Mouse (Mus musculus): ENCODE results near the gene Crebrf. TPM values are rescaled to one million over a fixed set of nuclear protein-coding genes. Genes with fewer than 3 reads are reported as not detected.
A peak's percentile ranks its signal among the peaks of the same experiment; 100 is the strongest.

The Crebrf gene
- total and polyA plus RNA-seq, 3 experiments = 1.3 to 3.8 TPM; not detected in 1

DNA sequence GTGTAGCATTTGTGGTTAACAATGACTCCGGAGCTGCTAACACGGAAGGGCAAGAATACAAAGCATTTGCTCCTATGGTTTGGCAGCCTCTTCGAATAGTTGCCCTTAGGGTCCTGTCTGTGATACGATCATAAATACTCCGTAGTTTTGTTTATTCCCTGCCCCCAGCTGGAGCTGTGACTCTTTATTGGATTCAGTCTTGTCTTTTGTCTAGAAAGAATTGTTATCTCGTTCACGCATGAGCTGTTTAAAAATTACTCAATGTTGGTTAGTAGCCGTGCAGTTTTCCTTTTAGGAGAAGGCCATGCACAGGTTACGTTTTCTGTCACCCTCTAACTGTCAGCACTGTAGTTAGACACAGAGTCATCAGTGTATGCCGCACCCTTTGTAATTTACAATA lies 60.8 kb downstream of the Crebrf start:
- TF ChIP-seq TBP (IDR thresholded peaks at IDR 0.05; ENCODE audit: low read depth, low read length) = 0 out of 2 replicates have a peak, but pooled peaks have one; percentile 27
- TF ChIP-seq NRF1 (IDR thresholded peaks at IDR 0.05; ENCODE audit: insufficient read depth, low read depth, low read length, poor library complexity, severe bottlenecking) = peak; percentile 26; the same call in 1 of the 2 replicates
- peak; percentile 63 for TF ChIP-seq TCF12 (IDR thresholded peaks at IDR 0.05; ENCODE audit: low read depth, low read length)
- TF ChIP-seq POLR2A (IDR thresholded peaks at IDR 0.05; ENCODE audit: control insufficient read depth in 1 of 2, insufficient read depth in 1 of 2, low read depth in 1 of 2, low read length in 2 of 2, poor library complexity in 1 of 2) = no peak
- TF ChIP-seq GATA1 (IDR thresholded peaks at IDR 0.05; ENCODE audit: low read depth, low read length) = peak; percentile 67
- TF ChIP-seq ZNF384 (IDR thresholded peaks at IDR 0.05; ENCODE audit: low read depth, low read length) = 0 out of 2 replicates have a peak, but pooled peaks have one; percentile 14
- TF ChIP-seq E2F4 (IDR thresholded peaks at IDR 0.05; ENCODE audit: borderline replicate concordance, low read depth, low read length) = no peak
- TF ChIP-seq POLR2AphosphoS2 (IDR thresholded peaks at IDR 0.05; ENCODE audit: low read length) = no peak
- peak; percentile 53; the same call in 1 of the 2 replicates for TF ChIP-seq BHLHE40 (IDR thresholded peaks at IDR 0.05; ENCODE audit: borderline replicate concordance, low read depth, low read length)
- no peak for TF ChIP-seq UBTF (IDR thresholded peaks at IDR 0.05; ENCODE audit: borderline replicate concordance, insufficient read depth, low read depth, low read length)
- peak; percentile 77 for TF ChIP-seq RCOR1 (IDR thresholded peaks at IDR 0.05; ENCODE audit: low read depth, low read length)
- TF ChIP-seq MAFK (IDR thresholded peaks at IDR 0.05; ENCODE audit: borderline replicate concordance, low read depth, low read length) = 0 out of 2 replicates have a peak, but pooled peaks have one; percentile 17
- TF ChIP-seq ZC3H11A (IDR thresholded peaks at IDR 0.05; ENCODE audit: low read depth, low read length) = 0 out of 2 replicates have a peak, but pooled peaks have one; percentile 13
- TF ChIP-seq MEF2A (IDR thresholded peaks at IDR 0.05; ENCODE audit: extremely low read depth, insufficient replicate concordance, low read depth, low read length, poor library complexity, severe bottlenecking) = no peak
- TF ChIP-seq KAT2A (conservative IDR thresholded peaks at IDR 0.05; ENCODE audit: low read depth, low read length) = 0 out of 2 replicates have a peak, but pooled peaks have one; percentile 19
- no peak; the same call in 1 of the 2 replicates for TF ChIP-seq RAD21 (IDR thresholded peaks at IDR 0.05; ENCODE audit: low read depth, low read length)
- TF ChIP-seq CHD2 (IDR thresholded peaks at IDR 0.05; ENCODE audit: low read length) = peak; percentile 40; the same call in 1 of the 2 replicates
- peak; percentile 32; the same call in 1 of the 2 replicates for TF ChIP-seq HCFC1 (IDR thresholded peaks at IDR 0.05; ENCODE audit: low read depth, low read length)
- TF ChIP-seq NELFE (IDR thresholded peaks at IDR 0.05; ENCODE audit: low read depth, low read length) = peak; percentile 29
- no peak for TF ChIP-seq CHD1 (IDR thresholded peaks at IDR 0.05; ENCODE audit: low read depth, low read length)
- peak; percentile 83 for TF ChIP-seq SIN3A (IDR thresholded peaks at IDR 0.05; ENCODE audit: low read length)
- TF ChIP-seq EP300 (IDR thresholded peaks at IDR 0.05; ENCODE audit: low read depth in 1 of 2, low read length in 2 of 2) = peak; percentile 71 to 77
- TF ChIP-seq USF2 (IDR thresholded peaks at IDR 0.05; ENCODE audit: borderline replicate concordance in 1 of 2, insufficient read depth in 1 of 2, low read depth in 1 of 2, low read length in 2 of 2) = no peak
- peak; percentile 18; the same call in 1 of the 2 replicates for TF ChIP-seq TAL1 (IDR thresholded peaks at IDR 0.05; ENCODE audit: low read length)
- no peak for TF ChIP-seq JUND (IDR thresholded peaks at IDR 0.05; ENCODE audit: low read depth, low read length)
- peak; percentile 85 for TF ChIP-seq ETS1 (IDR thresholded peaks at IDR 0.05; ENCODE audit: low read depth, low read length)
- peak; percentile 27; the same call in 1 of the 2 replicates for TF ChIP-seq MYB (IDR thresholded peaks at IDR 0.05; ENCODE audit: low read depth, low read length)
- TF ChIP-seq POLR2AphosphoS5 (IDR thresholded peaks at IDR 0.05; ENCODE audit: borderline replicate concordance, low read depth, low read length) = no peak
- TF ChIP-seq MYC (IDR thresholded peaks at IDR 0.05; ENCODE audit: low read depth, low read length) = 0 out of 2 replicates have a peak, but pooled peaks have one; percentile 50
- TF ChIP-seq GABPA (IDR thresholded peaks at IDR 0.05; ENCODE audit: low read depth, low read length) = no peak
- 0 out of 2 replicates have a peak, but pooled peaks have one; percentile 29 for TF ChIP-seq MAX (IDR thresholded peaks at IDR 0.05; ENCODE audit: low read length)
- TF ChIP-seq USF1 (IDR thresholded peaks at IDR 0.05; ENCODE audit: low read depth, low read length) = 0 out of 2 replicates have a peak, but pooled peaks have one; percentile 12
- no peak for TF ChIP-seq CTCF (IDR thresholded peaks at IDR 0.05 in 2 of 3, conservative IDR thresholded peaks at IDR 0.05 in 1 of 3; ENCODE audit: control insufficient read depth in 1 of 3, insufficient read depth in 1 of 3, low read depth in 2 of 3, low read length in 3 of 3, poor library complexity in 1 of 3, severe bottlenecking in 1 of 3)
- TF ChIP-seq MAZ (IDR thresholded peaks at IDR 0.05; ENCODE audit: low read depth, low read length) = peak; percentile 54; the same call in 1 of the 2 replicates
- peak; percentile 76 for TF ChIP-seq MXI1 (IDR thresholded peaks at IDR 0.05; ENCODE audit: low read depth, low read length)
- TF ChIP-seq ZKSCAN1 (IDR thresholded peaks at IDR 0.05; ENCODE audit: low read depth, low read length) = no peak
- H3K27ac ChIP-seq (ENCODE audit: control insufficient read depth, low read depth, low read length) = peak overlapping the region; percentile 11
- peaks cover 0 to 19% of the 10 kb centered on the region in 2 experiments; a peak in 2 of 4 replicates for H3K36me3 ChIP-seq (ENCODE audit: control insufficient read depth in 1 of 2, insufficient read depth in 2 of 2, low read length in 2 of 2)
- peaks cover 3% of the 10 kb centered on the region; the same call in 1 of the 2 replicates for H3K79me2 ChIP-seq (ENCODE audit: control insufficient read depth, insufficient read depth, low read length, poor library complexity)
- peak; percentile 62 for DNase-seq (ENCODE audit: low read depth, low spot score)
- H3K4me3 ChIP-seq (ENCODE audit: control insufficient read depth in 1 of 2, insufficient read depth in 1 of 2, low read depth in 2 of 2, low read length in 2 of 2) = peak overlapping the region; percentile 24 to 35
- H3K4me1 ChIP-seq (ENCODE audit: control insufficient read depth in 1 of 2, insufficient read depth in 2 of 2, low read length in 2 of 2) = peaks cover 19 to 26% of the 10 kb centered on the region in 2 experiments
- peak overlapping the region; percentile 11 for H3K9ac ChIP-seq (ENCODE audit: control insufficient read depth, low read depth, low read length, poor library complexity, severe bottlenecking)
- no peaks in the 10 kb centered on the region for H3K9me3 ChIP-seq (replicated peaks; ENCODE audit: insufficient read depth, low read length)
- no peaks in the 10 kb centered on the region for H3K27me3 ChIP-seq (ENCODE audit: control insufficient read depth in 1 of 2, insufficient read depth in 2 of 2, low read length in 2 of 2)

Data from MEL (cell line).